Mouse (Mus musculus): ENCODE measurements around the gene Snx32. TPM values are rescaled to one million over a fixed set of nuclear protein-coding genes. Genes with fewer than 3 reads are reported as not detected.

Snx32 gene
- polyA plus RNA-seq, 1 experiment = not detected

GRCm38 (mm10) chr19:5544031-5544430 lies 33.7 kb upstream of the Snx32 start:
- no peak for TF ChIP-seq POLR2A (IDR thresholded peaks at IDR 0.05; ENCODE audit: insufficient read depth, low read depth, low read length)
- no peak for TF ChIP-seq CTCF (IDR thresholded peaks at IDR 0.05; ENCODE audit: insufficient read depth, low read depth, low read length)
- no peak overlapping the region for H3K4me3 ChIP-seq (ENCODE audit: insufficient read depth, low read depth, low read length)
- 68% methylated on average over 11 of the region's 11 CpGs for WGBS
- peaks cover 11% of the 10 kb centered on the region for H3K4me1 ChIP-seq (ENCODE audit: control insufficient read depth, insufficient read depth, low read length)
- H3K27ac ChIP-seq (ENCODE audit: insufficient read depth, low read depth, low read length) = no peak overlapping the region

- Histone ChIP-seq H3K4me1 (ENCODE audit: control insufficient read depth, insufficient read depth, low read length) (peaks cover 11% of the 10 kb centered on the region), H3K4me3 (ENCODE audit: insufficient read depth, low read depth, low read length) (no peak overlapping the region), H3K27ac (ENCODE audit: insufficient read depth, low read depth, low read length) (no peak overlapping the region)
- TF ChIP-seq CTCF (IDR thresholded peaks at IDR 0.05; ENCODE audit: insufficient read depth, low read depth, low read length) = no peak
- TF ChIP-seq POLR2A (IDR thresholded peaks at IDR 0.05; ENCODE audit: insufficient read depth, low read depth, low read length) = no peak
- 93% methylated on average over 9 of the region's 9 CpGs for WGBS
Observed at GRCm38 (mm10) chr19:5543362-5543761, 33.0 kb upstream of the Snx32 start.

GRCm38 (mm10) chr19:5538786-5539185 lies 28.4 kb upstream of the Snx32 start:
- TF ChIP-seq POLR2A (IDR thresholded peaks at IDR 0.05; ENCODE audit: insufficient read depth, low read depth, low read length) (no peak), CTCF (IDR thresholded peaks at IDR 0.05; ENCODE audit: insufficient read depth, low read depth, low read length) (no peak)
- no peaks in the 10 kb centered on the region for H3K4me1 ChIP-seq (ENCODE audit: control insufficient read depth, insufficient read depth, low read length)
- WGBS = 78% methylated on average over 8 of the region's 8 CpGs
- H3K27ac ChIP-seq (ENCODE audit: insufficient read depth, low read depth, low read length) = no peak overlapping the region
- no peak overlapping the region for H3K4me3 ChIP-seq (ENCODE audit: insufficient read depth, low read depth, low read length)

- Histone ChIP-seq H3K4me1 (ENCODE audit: control insufficient read depth, insufficient read depth, low read length) (peaks cover 4% of the 10 kb centered on the region), H3K4me3 (ENCODE audit: insufficient read depth, low read depth, low read length) (no peak overlapping the region), H3K27ac (ENCODE audit: insufficient read depth, low read depth, low read length) (no peak overlapping the region)
- TF ChIP-seq POLR2A (IDR thresholded peaks at IDR 0.05; ENCODE audit: insufficient read depth, low read depth, low read length) (no peak), CTCF (IDR thresholded peaks at IDR 0.05; ENCODE audit: insufficient read depth, low read depth, low read length) (no peak)
- 76% methylated on average over 8 of the region's 8 CpGs for WGBS
Observed at GRCm38 (mm10) chr19:5532520-5532919, 22.2 kb upstream of the Snx32 start.

GRCm38 (mm10) chr19:5530138-5530524 lies 19.8 kb upstream of the Snx32 start:
- no peak for TF ChIP-seq POLR2A (IDR thresholded peaks at IDR 0.05; ENCODE audit: insufficient read depth, low read depth, low read length)
- no peak for TF ChIP-seq CTCF (IDR thresholded peaks at IDR 0.05; ENCODE audit: insufficient read depth, low read depth, low read length)
- Histone ChIP-seq H3K4me1 (ENCODE audit: control insufficient read depth, insufficient read depth, low read length) (peaks cover 4% of the 10 kb centered on the region), H3K4me3 (ENCODE audit: insufficient read depth, low read depth, low read length) (no peak overlapping the region), H3K27ac (ENCODE audit: insufficient read depth, low read depth, low read length) (no peak overlapping the region)
- WGBS = 32% methylated on average over 7 of the region's 7 CpGs

- Histone ChIP-seq H3K27ac (ENCODE audit: insufficient read depth, low read depth, low read length) (no peak overlapping the region), H3K4me3 (ENCODE audit: insufficient read depth, low read depth, low read length) (no peak overlapping the region), H3K4me1 (ENCODE audit: control insufficient read depth, insufficient read depth, low read length) (peaks cover 4% of the 10 kb centered on the region)
- WGBS = 4% methylated on average over 20 of the region's 20 CpGs
- peak; percentile 92 for TF ChIP-seq CTCF (IDR thresholded peaks at IDR 0.05; ENCODE audit: insufficient read depth, low read depth, low read length)
- TF ChIP-seq POLR2A (IDR thresholded peaks at IDR 0.05; ENCODE audit: insufficient read depth, low read depth, low read length) = no peak
Observed at GRCm38 (mm10) chr19:5529325-5530137, 19.2 kb upstream of the Snx32 start.

- WGBS = 88% methylated on average over 5 of the region's 5 CpGs
- Histone ChIP-seq H3K4me1 (ENCODE audit: control insufficient read depth, insufficient read depth, low read length) (peaks cover 4% of the 10 kb centered on the region), H3K4me3 (ENCODE audit: insufficient read depth, low read depth, low read length) (no peak overlapping the region), H3K27ac (ENCODE audit: insufficient read depth, low read depth, low read length) (no peak overlapping the region)
- TF ChIP-seq CTCF (IDR thresholded peaks at IDR 0.05; ENCODE audit: insufficient read depth, low read depth, low read length) = no peak
- TF ChIP-seq POLR2A (IDR thresholded peaks at IDR 0.05; ENCODE audit: insufficient read depth, low read depth, low read length) = no peak
Observed at GRCm38 (mm10) chr19:5525204-5525603, 14.9 kb upstream of the Snx32 start.

GRCm38 (mm10) chr19:5518721-5519120 lies 8.4 kb upstream of the Snx32 start:
- Histone ChIP-seq H3K4me3 (ENCODE audit: insufficient read depth, low read depth, low read length) (no peak overlapping the region), H3K27ac (ENCODE audit: insufficient read depth, low read depth, low read length) (no peak overlapping the region), H3K4me1 (ENCODE audit: control insufficient read depth, insufficient read depth, low read length) (no peaks in the 10 kb centered on the region)
- TF ChIP-seq CTCF (IDR thresholded peaks at IDR 0.05; ENCODE audit: insufficient read depth, low read depth, low read length) = no peak
- TF ChIP-seq POLR2A (IDR thresholded peaks at IDR 0.05; ENCODE audit: insufficient read depth, low read depth, low read length) = no peak
- 93% methylated on average over 3 of the region's 3 CpGs for WGBS

- WGBS = 67% methylated on average over 8 of the region's 8 CpGs
- H3K4me1 ChIP-seq (ENCODE audit: control insufficient read depth, insufficient read depth, low read length) = no peaks in the 10 kb centered on the region
- TF ChIP-seq CTCF (IDR thresholded peaks at IDR 0.05; ENCODE audit: insufficient read depth, low read depth, low read length) (no peak), POLR2A (IDR thresholded peaks at IDR 0.05; ENCODE audit: insufficient read depth, low read depth, low read length) (no peak)
- no peak overlapping the region for H3K27ac ChIP-seq (ENCODE audit: insufficient read depth, low read depth, low read length)
- no peak overlapping the region for H3K4me3 ChIP-seq (ENCODE audit: insufficient read depth, low read depth, low read length)
Observed at GRCm38 (mm10) chr19:5516906-5517505, 6.7 kb upstream of the Snx32 start.
